Mouse (Mus musculus): Measurements from ENCODE around the gene Gprc5b. TPM values are rescaled to one million over a fixed set of nuclear protein-coding genes. Genes with fewer than 3 reads are reported as not detected.
A peak's percentile ranks its signal among the peaks of the same experiment; 100 is the strongest.

The Gprc5b gene
- total RNA-seq, 2 experiments from 2014 or later = 94.4 to 98.9 TPM

GRCm38 (mm10) chr7:118985786-118986185, 9.2 kb downstream of the Gprc5b start:
- no peak for DNase-seq (ENCODE audit: extremely low spot score in 1 of 2, low spot score in 2 of 2)
- no peak overlapping the region for H3K4me3 ChIP-seq
- intact Hi-C loops (cut with DNase I) = no loop called here
- no peak for TF ChIP-seq CTCF (IDR thresholded peaks at IDR 0.05)
- no peak overlapping the region for H3K27ac ChIP-seq

- no peak for TF ChIP-seq CTCF (IDR thresholded peaks at IDR 0.05)
- Histone ChIP-seq H3K4me3 (no peak overlapping the region), H3K27ac (peak overlapping the region; percentile 61)
- intact Hi-C loops (cut with DNase I) = no loop called here
- DNase-seq (ENCODE audit: extremely low spot score in 1 of 2, low spot score in 2 of 2) = peak; percentile 62 to 72
These were observed 11.1 kb downstream of the Gprc5b start for GRCm38 (mm10) chr7:118983961-118984360.

- Histone ChIP-seq H3K4me3 (no peak overlapping the region), H3K27ac (no peak overlapping the region)
- TF ChIP-seq CTCF (IDR thresholded peaks at IDR 0.05) = no peak
- no peak for DNase-seq (ENCODE audit: extremely low spot score in 1 of 2, low spot score in 2 of 2)
- intact Hi-C loops (cut with DNase I) = no loop called here
These were observed 12.4 kb downstream of the Gprc5b start for GRCm38 (mm10) chr7:118982586-118982985.

- intact Hi-C loops (cut with DNase I) = no loop called here
- peak overlapping the region; percentile 63; the same call in 1 of the 2 replicates for H3K27ac ChIP-seq
- no peak for TF ChIP-seq CTCF (IDR thresholded peaks at IDR 0.05)
- H3K4me3 ChIP-seq = no peak overlapping the region
- no peak for DNase-seq (ENCODE audit: extremely low spot score in 1 of 2, low spot score in 2 of 2)
These were observed 13.2 kb downstream of the Gprc5b start for GRCm38 (mm10) chr7:118981831-118982230.

- peak overlapping the region; percentile 63 for H3K27ac ChIP-seq
- TF ChIP-seq CTCF (IDR thresholded peaks at IDR 0.05) = no peak
- DNase-seq (ENCODE audit: extremely low spot score in 1 of 2, low spot score in 2 of 2) = no peak
- intact Hi-C loops (cut with DNase I) = no loop called here
- no peak overlapping the region for H3K4me3 ChIP-seq
These were observed 13.7 kb downstream of the Gprc5b start for GRCm38 (mm10) chr7:118981346-118981745.

- intact Hi-C loops (cut with DNase I) = loop anchor here (5.0 kb wide), 1 partner anchor 52 kb away; no protein-coding TSS in a partner anchor
- no peak overlapping the region for H3K4me3 ChIP-seq
- no peak for TF ChIP-seq CTCF (IDR thresholded peaks at IDR 0.05)
- H3K27ac ChIP-seq = no peak overlapping the region
- no peak for DNase-seq (ENCODE audit: extremely low spot score in 1 of 2, low spot score in 2 of 2)
These were observed 15.3 kb downstream of the Gprc5b start for GRCm38 (mm10) chr7:118979708-118980107.

- Histone ChIP-seq H3K4me3 (no peak overlapping the region), H3K27ac (no peak overlapping the region)
- no peak for DNase-seq (ENCODE audit: extremely low spot score in 1 of 2, low spot score in 2 of 2)
- no peak for TF ChIP-seq CTCF (IDR thresholded peaks at IDR 0.05)
- intact Hi-C loops (cut with DNase I) = loop anchor here (5.0 kb wide), 1 partner anchor 52 kb away; no protein-coding TSS in a partner anchor
These were observed 15.9 kb downstream of the Gprc5b start for GRCm38 (mm10) chr7:118979121-118979520.

GRCm38 (mm10) chr7:118977167-118977543, 17.9 kb downstream of the Gprc5b start:
- intact Hi-C loops (cut with DNase I) = loop anchor here (5.0 kb wide), 1 partner anchor 50 kb away; no protein-coding TSS in a partner anchor
- no peak for TF ChIP-seq CTCF (IDR thresholded peaks at IDR 0.05)

GRCm38 (mm10) chr7:118976414-118977166, 18.4 kb downstream of the Gprc5b start:
- no peak for TF ChIP-seq CTCF (IDR thresholded peaks at IDR 0.05)
- Histone ChIP-seq H3K4me3 (0 out of 2 replicates have a peak overlapping the region, but pooled peaks have one; percentile 16), H3K27ac (peak overlapping the region; percentile 77)
- DNase-seq (ENCODE audit: extremely low spot score in 1 of 2, low spot score in 2 of 2) = peak in 1 of 2 experiments; percentile 56
- intact Hi-C loops (cut with DNase I) = loop anchor here (5.0 kb wide), 1 partner anchor 49 kb away; no protein-coding TSS in a partner anchor

More at GRCm38 (mm10) chr7:118977167-118977543, 17.9 kb downstream of the Gprc5b start:
- no peak for DNase-seq (ENCODE audit: extremely low spot score in 1 of 2, low spot score in 2 of 2)
- Histone ChIP-seq H3K4me3 (no peak overlapping the region), H3K27ac (peak overlapping the region; percentile 77)

GRCm38 (mm10) chr7:118975837-118976236, 19.2 kb downstream of the Gprc5b start:
- Histone ChIP-seq H3K27ac (peak overlapping the region; percentile 77), H3K4me3 (no peak overlapping the region)
- TF ChIP-seq CTCF (IDR thresholded peaks at IDR 0.05) = no peak
- no peak for DNase-seq (ENCODE audit: extremely low spot score in 1 of 2, low spot score in 2 of 2)
- intact Hi-C loops (cut with DNase I) = loop anchor here (5.0 kb wide), 1 partner anchor 49 kb away; no protein-coding TSS in a partner anchor

- no peak overlapping the region for H3K4me3 ChIP-seq
- DNase-seq (ENCODE audit: extremely low spot score in 1 of 2, low spot score in 2 of 2) = no peak
- H3K27ac ChIP-seq = no peak overlapping the region
- intact Hi-C loops (cut with DNase I) = no loop called here
- TF ChIP-seq CTCF (IDR thresholded peaks at IDR 0.05) = no peak
These were observed 21.6 kb downstream of the Gprc5b start for GRCm38 (mm10) chr7:118973377-118973776.

GRCm38 (mm10) chr7:118972306-118972705, 22.7 kb downstream of the Gprc5b start:
- intact Hi-C loops (cut with DNase I) = no loop called here
- Histone ChIP-seq H3K27ac (no peak overlapping the region), H3K4me3 (no peak overlapping the region)
- no peak for TF ChIP-seq CTCF (IDR thresholded peaks at IDR 0.05)
- DNase-seq (ENCODE audit: extremely low spot score in 1 of 2, low spot score in 2 of 2) = no peak

All from left cerebral cortex, adult 2 months (tissue).